Mouse (Mus musculus) colon, adult 2 months (tissue): ENCODE measurements around the gene Slc41a2. TPM values are rescaled to one million over a fixed set of nuclear protein-coding genes. Genes with fewer than 3 reads are reported as not detected.

Experiments
- polyA plus RNA-seq: library from polyadenylated mRNA; depleted of rRNA; stranded (reverse); fragments of >200 nt; gene quantifications from 2 replicates; pipeline ENCODE4 v1.2.3, GENCODE M21; 2012; rRNA removed

The Slc41a2 gene
- 5.1 TPM in 2 replicates for polyA plus RNA-seq

DNA sequence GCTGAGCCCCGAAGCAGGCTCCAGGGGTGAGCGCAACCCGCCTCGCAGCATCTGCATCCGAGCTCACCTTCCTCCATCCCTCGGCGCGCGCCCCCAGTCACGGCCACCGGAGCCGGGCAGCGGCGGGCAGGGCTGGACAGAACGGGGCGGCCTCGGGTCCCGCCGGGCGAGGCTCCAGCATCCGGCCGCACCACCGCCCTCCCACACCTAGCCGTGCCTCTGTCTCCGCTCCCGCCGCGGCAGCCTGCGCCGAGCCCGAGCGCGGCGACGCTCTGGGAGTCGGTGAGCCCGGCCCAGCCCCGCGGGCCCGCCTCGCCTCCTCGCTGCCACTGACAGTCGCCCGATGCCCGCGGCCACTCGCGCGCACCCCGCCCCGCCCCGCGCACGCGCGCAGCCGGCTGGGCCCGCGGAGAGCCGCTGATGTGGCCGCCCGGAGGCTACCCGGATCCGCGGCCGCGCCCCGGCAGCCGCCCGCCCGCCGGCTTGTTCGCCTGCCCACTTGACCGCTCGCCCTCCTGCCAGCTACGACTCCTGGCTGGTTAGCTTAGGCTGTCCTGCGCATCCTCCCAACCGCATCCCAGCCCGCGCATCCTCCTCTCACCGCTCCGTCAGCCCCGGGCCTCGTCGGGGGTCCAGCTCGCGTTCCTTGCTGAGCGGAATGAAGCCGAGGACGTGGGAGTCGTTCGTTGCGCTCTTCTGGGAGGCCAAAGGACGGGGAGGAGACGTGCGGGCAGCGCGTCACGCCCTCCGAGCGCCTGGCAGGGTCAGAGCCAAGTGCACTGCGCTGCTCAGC lies at the start of gene Slc41a2:
Gene Slc41a2 (minus strand): TSS at position 724 of the 793 bp plus-strand sequence.

DNA sequence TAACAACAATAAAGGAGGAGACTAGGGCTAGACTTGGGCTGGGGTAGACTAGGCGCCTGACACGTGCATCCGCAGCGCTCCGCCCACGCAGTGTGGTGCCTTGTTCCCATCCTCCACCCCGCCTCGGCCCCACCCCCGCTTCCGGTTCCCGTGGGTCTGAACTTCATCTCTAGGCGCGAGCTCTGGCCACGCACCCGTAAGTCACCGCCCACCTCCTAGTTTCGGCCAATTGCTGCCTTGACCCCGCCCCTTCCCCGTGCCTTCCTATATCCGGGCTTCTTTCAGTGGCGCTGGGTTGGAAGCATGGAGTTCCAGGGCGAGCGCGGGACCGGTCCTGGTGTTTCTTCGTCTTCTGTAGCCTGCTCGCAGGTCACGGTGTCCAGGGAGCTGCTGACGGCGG lies 22.3 kb upstream of the Slc41a2 start, which contains the start of gene D10Wsu102e:
Gene D10Wsu102e (plus strand): TSS at position 266 of the 400 bp plus-strand sequence.

Other genes starting within 250 kb of the Slc41a2 start
- gene D10Wsu102e, start 22.3 kb upstream of the Slc41a2 start, polyA plus RNA-seq, result 0.15 and 0.16 TPM in 2 replicates
- gene Aldh1l2, start 196.3 kb upstream of the Slc41a2 start, polyA plus RNA-seq, result 0.59 and 1.4 TPM in 2 replicates
- 0.80 and 1.0 TPM in 2 replicates for gene Washc4, start 205.9 kb upstream of the Slc41a2 start, polyA plus RNA-seq